Mouse (Mus musculus): ENCODE measurements around the gene Ankrd61. TPM values are rescaled to one million over a fixed set of nuclear protein-coding genes. Genes with fewer than 3 reads are reported as not detected.
A peak's percentile ranks its signal among the peaks of the same experiment; 100 is the strongest.

Ankrd61 gene
- polyA plus RNA-seq, 1 experiment from 2014 or later, result 0.66 TPM

DNA sequence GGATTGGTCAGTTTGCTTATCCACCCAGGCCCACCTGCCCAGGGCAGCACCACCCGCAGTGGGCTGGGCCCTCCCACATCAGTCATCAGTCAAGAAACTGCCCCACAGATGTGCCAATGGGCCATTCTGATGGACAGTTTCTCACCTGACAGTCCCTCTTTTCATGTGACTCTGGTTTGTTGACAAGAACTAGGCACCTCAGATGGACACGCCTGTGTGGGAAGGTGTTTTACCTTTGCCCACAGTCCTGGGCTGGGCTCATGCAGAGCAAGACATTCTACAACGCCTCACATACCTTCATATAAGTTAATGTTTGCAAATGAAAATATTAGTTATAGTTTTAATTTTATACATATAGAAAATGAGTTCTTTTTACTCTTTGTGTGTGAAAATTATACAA lies 20.6 kb upstream of the Ankrd61 start:
- no peak overlapping the region for H3K27ac ChIP-seq
- H3K4me1 ChIP-seq, result no peaks in the 10 kb centered on the region
- ATAC-seq (ENCODE audit: low FRiP score), result no peak
- no peak overlapping the region for H3K4me3 ChIP-seq (replicated peaks)
- peaks cover 61% of the 10 kb centered on the region for H3K36me3 ChIP-seq (replicated peaks)
- no peaks in the 10 kb centered on the region for H3K27me3 ChIP-seq
- H3K4me2 ChIP-seq, result no peak overlapping the region
- WGBS, result 94% methylated on average over 3 of the region's 3 CpGs
- no peak overlapping the region for H3K9ac ChIP-seq
- H3K9me3 ChIP-seq, result no peaks in the 10 kb centered on the region

DNA sequence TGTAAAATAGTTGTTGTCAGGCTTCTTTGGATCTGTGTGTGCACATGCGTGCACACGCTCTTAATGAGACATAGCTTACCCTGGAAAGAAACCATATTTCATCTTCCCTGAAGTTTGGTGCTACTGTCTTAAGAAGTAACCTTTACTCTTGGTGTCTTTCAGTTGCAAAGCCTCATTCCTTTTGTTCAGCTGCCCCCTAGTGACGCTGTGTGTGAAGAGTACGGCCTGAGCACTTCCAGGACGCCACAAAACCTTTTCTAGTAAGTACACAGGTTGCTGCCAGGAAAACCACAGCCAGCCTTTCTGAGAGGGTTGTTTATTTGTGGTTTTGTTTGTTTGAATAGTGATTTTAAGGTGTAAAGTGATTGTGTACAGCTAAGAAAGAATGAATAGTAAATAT lies 19.9 kb upstream of the Ankrd61 start:
- WGBS, result 57% methylated on average over 5 of the region's 5 CpGs
- ATAC-seq (ENCODE audit: low FRiP score), result no peak
- Histone ChIP-seq H3K36me3 (replicated peaks) (peaks cover 58% of the 10 kb centered on the region), H3K4me3 (replicated peaks) (no peak overlapping the region), H3K4me2 (no peak overlapping the region), H3K4me1 (no peaks in the 10 kb centered on the region), H3K9ac (no peak overlapping the region), H3K27me3 (no peaks in the 10 kb centered on the region), H3K9me3 (no peaks in the 10 kb centered on the region), H3K27ac (no peak overlapping the region)

DNA sequence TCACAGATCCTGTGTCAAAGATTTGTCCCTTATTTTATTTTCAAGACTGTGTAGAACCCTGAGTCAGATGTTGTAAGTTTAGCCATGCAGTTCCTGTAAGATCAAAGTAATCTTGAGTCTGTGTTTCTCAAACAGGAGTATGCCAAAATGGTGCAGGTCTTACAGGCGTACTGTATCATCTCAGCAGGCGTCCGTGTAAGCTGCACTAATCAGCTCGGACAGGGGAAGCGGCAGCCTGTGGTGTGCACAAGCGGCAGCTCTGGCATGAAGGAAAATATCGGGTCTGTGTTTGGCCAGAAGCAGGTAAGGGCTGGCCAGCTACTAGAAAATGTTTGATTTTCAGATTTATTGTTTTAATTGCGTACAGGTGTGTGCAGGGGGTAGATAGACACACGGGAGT lies 18.7 kb upstream of the Ankrd61 start:
- Histone ChIP-seq H3K4me2 (no peak overlapping the region), H3K4me1 (peaks cover under 1% of the 10 kb centered on the region; the same call in 1 of the 2 replicates), H3K27ac (no peak overlapping the region), H3K36me3 (replicated peaks) (peaks cover 49% of the 10 kb centered on the region), H3K4me3 (replicated peaks) (no peak overlapping the region), H3K27me3 (no peaks in the 10 kb centered on the region), H3K9me3 (no peaks in the 10 kb centered on the region), H3K9ac (no peak overlapping the region)
- no peak for ATAC-seq (ENCODE audit: low FRiP score)
- WGBS, result 92% methylated on average over 9 of the region's 9 CpGs

DNA sequence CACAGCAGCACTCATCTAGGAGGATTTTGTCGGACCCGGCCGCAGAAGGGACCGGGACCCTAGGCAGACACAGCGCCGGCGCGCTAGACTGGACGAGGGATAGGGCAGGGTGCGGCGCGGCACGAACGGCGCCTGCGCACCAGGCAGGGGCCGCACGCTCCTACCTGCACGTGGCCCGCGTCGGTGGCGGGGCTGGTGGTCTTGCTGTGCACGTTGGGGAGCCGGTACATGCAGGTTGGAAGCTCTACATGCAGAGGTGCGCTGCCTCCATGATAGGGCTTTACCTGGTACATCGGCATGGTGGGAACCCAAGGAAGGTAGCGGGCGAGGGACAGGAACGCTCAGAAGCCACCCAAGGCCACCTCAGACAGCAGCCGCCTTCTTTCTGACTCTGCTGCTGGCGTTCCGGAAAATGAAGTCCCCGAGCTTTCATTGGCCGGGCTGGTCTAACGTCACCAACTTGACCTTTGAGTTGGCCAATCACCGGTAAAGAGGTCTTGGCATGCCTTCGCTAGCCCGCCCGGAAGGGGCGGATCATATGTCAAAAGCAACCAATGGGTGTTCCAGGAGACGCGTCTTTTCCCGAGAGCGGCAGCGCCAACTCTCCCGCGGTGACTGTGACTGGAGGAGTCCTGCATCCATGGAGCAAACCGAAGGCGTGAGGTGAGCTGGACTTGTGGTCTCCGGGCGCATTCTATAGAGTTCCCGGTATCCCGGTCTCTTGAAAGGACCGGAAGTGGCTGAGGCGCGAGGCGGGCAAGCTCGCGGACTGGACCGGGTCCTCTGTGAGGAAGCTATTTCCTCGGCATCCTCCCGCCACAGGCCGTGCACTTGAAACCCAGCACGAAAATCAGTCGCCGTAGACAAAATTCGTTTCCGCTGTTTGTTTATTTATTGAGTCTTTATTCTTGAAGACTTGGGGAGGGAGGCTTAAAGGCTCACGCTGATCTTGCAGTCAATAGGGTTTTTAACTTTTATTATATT lies 12.2 kb upstream of the Ankrd61 start, which contains the start of the genes Aimp2 and Pms2:
TSS of gene Aimp2 (minus strand) at position 431 of the 984 bp plus-strand sequence.
TSS of gene Pms2 (plus strand) at position 548 of the 984 bp plus-strand sequence.
- Histone ChIP-seq H3K27me3 (no peaks in the 10 kb centered on the region), H3K36me3 (replicated peaks) (peaks cover 21% of the 10 kb centered on the region), H3K27ac (peak within 1 kb of the TSS; percentile 79), H3K4me1 (peaks cover 25% of the 10 kb centered on the region), H3K9ac (peak within 1 kb of the TSS; percentile 62), H3K4me3 (replicated peaks) (peak within 1 kb of the TSS; percentile 69), H3K4me2 (peak within 1 kb of the TSS; percentile 69), H3K9me3 (no peaks in the 10 kb centered on the region)
- ATAC-seq (ENCODE audit: low FRiP score), result peak; percentile 99
- under 1% methylated on average over 70 of the region's 70 CpGs for WGBS

DNA sequence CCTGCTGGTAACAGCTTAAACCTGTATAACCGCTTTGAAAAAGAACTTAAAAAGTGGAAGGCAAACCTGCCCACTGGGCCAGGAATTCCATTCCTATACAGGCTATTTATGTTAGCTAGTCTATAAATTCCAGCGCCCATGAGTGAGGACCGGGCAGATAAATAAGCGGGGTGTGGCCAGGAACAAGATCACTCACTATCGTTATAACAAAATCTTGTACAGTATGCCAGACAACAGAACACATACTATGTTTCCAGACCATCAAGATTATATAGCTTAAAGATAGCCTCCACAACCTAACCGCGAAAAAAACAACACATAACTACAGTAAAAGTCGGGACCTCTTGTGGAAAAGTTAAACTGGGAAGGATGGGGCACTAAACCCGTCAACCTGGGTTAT lies 11.4 kb upstream of the Ankrd61 start:
- H3K9me3 ChIP-seq, result no peaks in the 10 kb centered on the region
- H3K4me2 ChIP-seq, result peak overlapping the region; percentile 69
- ATAC-seq (ENCODE audit: low FRiP score), result no peak
- 1% methylated on average over 9 of the region's 9 CpGs for WGBS
- peaks cover 25% of the 10 kb centered on the region for H3K4me1 ChIP-seq
- H3K36me3 ChIP-seq (replicated peaks), result peaks cover 24% of the 10 kb centered on the region
- H3K9ac ChIP-seq, result peak overlapping the region; percentile 46
- H3K27me3 ChIP-seq, result no peaks in the 10 kb centered on the region
- peak overlapping the region; percentile 69 for H3K4me3 ChIP-seq (replicated peaks)
- peak overlapping the region; percentile 79; the same call in 1 of the 2 replicates for H3K27ac ChIP-seq

DNA sequence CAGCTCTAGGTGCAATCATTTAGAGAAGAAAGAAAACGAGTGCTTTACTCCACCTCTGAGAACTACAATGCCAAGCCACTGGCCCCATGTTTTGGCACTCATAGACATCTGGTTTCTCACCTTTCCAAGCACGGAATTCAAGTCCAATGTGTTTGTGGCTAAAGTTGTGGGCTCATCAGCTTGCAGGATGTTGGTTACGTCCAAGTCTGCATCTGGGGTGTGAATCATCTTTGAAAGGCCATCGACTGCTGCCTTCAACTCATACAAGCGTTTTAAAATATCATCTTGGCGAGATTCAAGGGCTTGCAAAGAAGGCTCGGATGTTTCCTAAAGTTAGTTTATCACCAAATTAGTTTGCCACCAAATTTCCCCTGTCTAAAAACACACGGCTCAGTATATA lies 8.9 kb upstream of the Ankrd61 start:
- Histone ChIP-seq H3K27me3 (no peaks in the 10 kb centered on the region), H3K4me3 (replicated peaks) (no peak overlapping the region), H3K4me2 (no peak overlapping the region), H3K36me3 (replicated peaks) (peaks cover 49% of the 10 kb centered on the region), H3K9ac (no peak overlapping the region), H3K27ac (no peak overlapping the region), H3K9me3 (no peaks in the 10 kb centered on the region), H3K4me1 (peaks cover 25% of the 10 kb centered on the region)
- 91% methylated on average over 8 of the region's 8 CpGs for WGBS
- ATAC-seq (ENCODE audit: low FRiP score), result no peak

DNA sequence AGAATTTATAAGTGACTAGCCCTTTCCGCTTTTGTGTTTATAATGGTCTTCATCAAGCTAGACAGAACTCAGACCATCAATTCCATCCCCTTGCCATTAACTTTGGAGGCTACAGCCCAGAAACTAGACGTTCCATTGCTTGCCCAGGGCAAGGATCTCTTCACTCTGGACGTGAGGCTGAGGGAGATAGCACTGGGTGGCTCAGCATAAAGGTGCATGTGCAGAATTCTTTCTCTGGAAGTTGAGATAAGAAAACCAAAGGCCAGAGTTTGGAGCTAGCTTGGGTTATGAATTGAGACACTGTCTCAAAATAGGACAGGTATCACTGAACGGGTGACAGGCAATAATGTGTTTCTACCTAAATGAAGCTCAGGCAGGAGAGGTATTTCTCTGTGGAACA lies 6.3 kb upstream of the Ankrd61 start:
- peaks cover 12% of the 10 kb centered on the region for H3K4me1 ChIP-seq
- no peak overlapping the region for H3K4me2 ChIP-seq
- H3K27me3 ChIP-seq, result no peaks in the 10 kb centered on the region
- WGBS, result 90% methylated on average over 4 of the region's 4 CpGs
- no peaks in the 10 kb centered on the region for H3K9me3 ChIP-seq
- no peak overlapping the region for H3K27ac ChIP-seq
- H3K4me3 ChIP-seq (replicated peaks), result no peak overlapping the region
- H3K36me3 ChIP-seq (replicated peaks), result peaks cover 73% of the 10 kb centered on the region
- no peak for ATAC-seq (ENCODE audit: low FRiP score)
- H3K9ac ChIP-seq, result no peak overlapping the region

DNA sequence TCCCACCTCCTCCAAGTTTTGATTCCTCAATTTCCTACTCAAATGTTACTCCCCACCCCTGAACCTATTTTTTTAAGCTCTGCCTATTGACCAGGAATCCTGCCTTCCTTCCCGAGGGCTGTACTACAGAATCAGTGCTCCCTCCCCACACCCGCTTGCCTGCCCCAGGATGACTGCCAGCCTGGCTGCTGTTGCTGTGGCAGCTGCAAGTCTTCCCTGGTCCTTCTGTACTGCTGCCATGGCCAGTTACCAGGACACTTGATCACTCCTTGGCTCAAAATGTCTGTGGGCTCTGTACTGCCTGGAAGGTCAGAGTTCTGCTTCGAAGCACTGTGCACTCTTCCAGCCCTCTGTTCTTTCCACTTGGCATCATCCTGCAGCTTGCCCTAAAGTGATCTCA lies 4.6 kb upstream of the Ankrd61 start:
- Histone ChIP-seq H3K36me3 (replicated peaks) (peaks cover 90% of the 10 kb centered on the region), H3K4me1 (no peaks in the 10 kb centered on the region), H3K9me3 (no peaks in the 10 kb centered on the region), H3K27me3 (no peaks in the 10 kb centered on the region), H3K27ac (no peak overlapping the region), H3K4me2 (no peak overlapping the region), H3K9ac (no peak overlapping the region), H3K4me3 (replicated peaks) (no peak overlapping the region)
- ATAC-seq (ENCODE audit: low FRiP score), result no peak
- 91% methylated on average over 3 of the region's 3 CpGs for WGBS

DNA sequence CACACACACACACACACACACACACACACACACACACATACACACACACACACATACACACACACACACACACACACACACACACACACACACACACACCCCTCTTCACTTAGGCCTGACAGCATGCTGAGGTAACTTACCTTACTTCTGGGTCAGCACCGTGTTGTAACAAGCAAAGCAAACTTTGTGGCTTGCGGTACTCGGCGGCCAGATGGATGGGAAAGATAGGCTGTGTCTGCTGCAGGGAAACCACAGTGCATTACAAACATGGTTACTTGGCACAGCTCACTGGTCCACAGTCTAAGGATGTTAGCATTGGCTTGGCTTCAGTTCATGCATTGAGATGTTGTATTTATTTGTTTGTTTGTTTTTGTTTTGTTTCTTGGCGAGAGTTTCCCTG lies 4.1 kb downstream of the Ankrd61 start:
- Histone ChIP-seq H3K36me3 (replicated peaks) (peaks cover 65% of the 10 kb centered on the region), H3K4me1 (no peaks in the 10 kb centered on the region), H3K27me3 (no peaks in the 10 kb centered on the region), H3K4me3 (replicated peaks) (no peak overlapping the region), H3K4me2 (no peak overlapping the region), H3K9ac (no peak overlapping the region), H3K27ac (no peak overlapping the region), H3K9me3 (no peaks in the 10 kb centered on the region)
- no peak for ATAC-seq (ENCODE audit: low FRiP score)
- WGBS, result 82% methylated on average over 5 of the region's 5 CpGs

DNA sequence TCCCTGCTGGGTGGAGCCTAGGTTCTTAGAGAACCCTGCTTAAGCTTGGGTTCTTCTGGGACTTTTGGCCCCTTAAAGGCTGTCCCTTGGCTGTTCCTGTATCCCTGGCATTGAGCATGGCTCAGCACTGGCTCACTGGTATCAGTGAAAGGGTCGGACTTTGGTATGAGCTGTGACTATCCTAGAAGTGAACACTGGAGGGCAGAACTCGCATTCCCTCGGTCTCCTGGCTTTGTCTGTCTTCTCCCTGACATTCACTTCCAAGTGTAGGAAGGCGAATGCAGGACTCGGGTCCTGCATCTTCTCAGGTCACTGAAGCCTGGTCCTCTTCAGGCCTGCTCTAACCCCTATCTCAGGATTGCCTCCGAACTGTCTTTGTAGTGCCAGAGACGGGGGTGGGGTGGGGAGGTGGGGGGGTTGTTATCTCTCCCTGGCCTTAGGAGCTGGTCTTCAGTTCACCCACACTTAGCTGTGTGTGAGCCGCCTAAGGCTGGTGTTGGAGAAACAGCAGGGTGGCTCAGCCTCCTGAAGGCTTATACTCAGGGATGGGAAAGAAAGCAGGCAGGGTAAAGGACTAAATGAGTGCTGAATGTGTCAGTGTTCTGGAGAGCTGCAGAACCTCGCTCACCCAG lies 5.1 kb downstream of the Ankrd61 start:
- Histone ChIP-seq H3K4me3 (replicated peaks) (no peak overlapping the region), H3K27ac (no peak overlapping the region), H3K4me2 (no peak overlapping the region), H3K9me3 (no peaks in the 10 kb centered on the region), H3K27me3 (no peaks in the 10 kb centered on the region), H3K4me1 (no peaks in the 10 kb centered on the region), H3K9ac (no peak overlapping the region), H3K36me3 (replicated peaks) (peaks cover 64% of the 10 kb centered on the region)
- 76% methylated on average over 9 of the region's 9 CpGs for WGBS
- ATAC-seq (ENCODE audit: low FRiP score), result no peak

DNA sequence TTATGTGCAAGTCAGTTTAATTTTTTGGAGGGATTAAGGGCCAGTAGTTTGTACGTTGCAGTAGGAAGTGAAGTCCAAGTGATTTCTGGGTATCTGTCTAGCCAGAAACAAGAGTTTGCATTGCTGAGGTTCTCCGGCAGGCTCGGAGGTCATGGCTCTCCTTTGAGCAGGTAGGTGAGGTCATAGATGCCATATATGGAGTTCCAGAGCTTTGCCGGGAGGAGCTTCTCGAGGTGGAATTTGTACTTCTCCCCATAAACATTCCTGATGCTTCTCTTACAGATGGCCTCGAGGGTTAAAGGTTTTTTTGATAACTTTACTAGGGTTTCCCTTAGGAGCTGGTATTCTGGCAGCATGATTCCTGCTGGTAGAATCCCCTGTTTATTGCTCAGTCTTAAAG lies 6.7 kb downstream of the Ankrd61 start:
- Histone ChIP-seq H3K27ac (no peak overlapping the region), H3K9ac (no peak overlapping the region), H3K4me3 (replicated peaks) (no peak overlapping the region), H3K36me3 (replicated peaks) (peaks cover 64% of the 10 kb centered on the region), H3K4me2 (no peak overlapping the region), H3K9me3 (peaks cover 4% of the 10 kb centered on the region; the same call in 1 of the 2 replicates), H3K4me1 (no peaks in the 10 kb centered on the region), H3K27me3 (no peaks in the 10 kb centered on the region)
- ATAC-seq (ENCODE audit: low FRiP score), result no peak
- WGBS, result 93% methylated on average over 6 of the region's 6 CpGs

DNA sequence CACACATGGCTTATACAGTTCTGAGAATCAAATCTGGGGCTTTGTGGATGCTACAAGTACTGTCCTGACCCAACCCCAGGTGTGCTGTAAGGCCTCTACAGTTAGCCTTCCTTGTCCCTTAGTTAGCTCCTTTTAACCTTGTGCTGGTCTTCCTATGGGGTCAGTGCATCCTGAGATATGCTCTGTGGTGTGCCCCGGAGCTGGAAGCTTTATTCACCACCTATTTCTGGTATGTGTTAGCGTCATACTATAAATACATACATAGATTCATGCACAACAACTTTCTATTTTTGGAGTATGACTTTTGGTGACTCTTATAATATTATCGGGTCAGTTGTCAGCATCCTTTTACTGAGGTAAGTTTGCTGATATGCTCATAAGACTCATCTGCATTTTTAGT lies 12.2 kb downstream of the Ankrd61 start:
- no peak for ATAC-seq (ENCODE audit: low FRiP score)

More for the DNA sequence above, 12.2 kb downstream of the Ankrd61 start:
- Histone ChIP-seq H3K36me3 (replicated peaks) (peaks cover 92% of the 10 kb centered on the region), H3K4me2 (no peak overlapping the region), H3K27ac (no peak overlapping the region), H3K4me1 (no peaks in the 10 kb centered on the region), H3K9ac (no peak overlapping the region), H3K27me3 (no peaks in the 10 kb centered on the region), H3K9me3 (peaks cover 5% of the 10 kb centered on the region; the same call in 1 of the 2 replicates), H3K4me3 (replicated peaks) (no peak overlapping the region)
- 95% methylated on average over 3 of the region's 3 CpGs for WGBS
